Mouse (Mus musculus) embryonic fibroblast, embryonic 13.5 days (primary cell): ENCODE results near the gene Eef1akmt3.
A peak's percentile ranks its signal among the peaks of the same experiment; 100 is the strongest.

Experiments
- CTCF ChIP-seq: IDR thresholded peaks from 2 replicates; pipeline ENCODE4 v1.5.1; 2011; ENCODE audit warnings: mild to moderate bottlenecking, control low read depth, low read length, moderate library complexity, borderline replicate concordance; ENCODE audit not compliant: insufficient read depth
- POLR2A ChIP-seq: IDR thresholded peaks from 2 replicates; pipeline ENCODE4 v1.6.1; 2011; ENCODE audit warnings: low read depth, mild to moderate bottlenecking, control low read depth, low read length, moderate library complexity

DNA sequence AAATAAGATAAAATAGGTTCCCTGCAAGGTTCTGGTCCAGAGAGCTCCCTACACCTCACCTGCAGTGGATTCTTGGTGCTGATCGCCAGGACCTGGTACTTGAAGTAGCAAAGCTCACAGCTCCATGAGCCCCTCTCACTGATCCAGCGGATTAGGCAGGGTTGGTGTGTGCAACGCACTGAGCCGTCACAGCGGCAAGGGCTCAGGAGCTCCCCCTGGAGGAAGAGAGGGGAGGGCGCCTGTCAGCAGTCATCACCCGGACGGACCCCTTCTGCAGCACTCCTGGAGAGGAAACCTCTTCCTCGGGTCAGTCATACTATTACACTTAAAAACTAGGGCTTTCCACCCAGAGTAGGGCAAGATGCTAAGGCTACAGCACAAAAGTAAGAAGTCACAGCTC is 16.8 kb upstream of the Eef1akmt3 start:
- TF ChIP-seq CTCF: peak; percentile 98
- TF ChIP-seq POLR2A: no peak
